Mouse (Mus musculus): ENCODE data around the gene Arf4. TPM values are rescaled to one million over a fixed set of nuclear protein-coding genes. Genes with fewer than 3 reads are reported as not detected.
A peak's percentile ranks its signal among the peaks of the same experiment; 100 is the strongest.

Arf4 gene
- 100 to 1,000 TPM; 107 to 114 (median 112) TPM for total RNA-seq (2022)

- peak; percentile 94 to 99 for DNase-seq (ENCODE audit: low spot score in 2 of 2)
Observed at GRCm38 (mm10) chr14:26637851-26638707, at the start of gene Arf4. Gene Arf4 (plus strand): TSS chr14:26638074.

- DNase-seq (ENCODE audit: low spot score in 2 of 2) = no peak
Observed at GRCm38 (mm10) chr14:26591353-26591752, 46.5 kb upstream of the Arf4 start.

GRCm38 (mm10) chr14:26593281-26593895 lies 44.5 kb upstream of the Arf4 start:
- no peak for DNase-seq (ENCODE audit: low spot score in 2 of 2)

- DNase-seq (ENCODE audit: low spot score in 2 of 2) = no peak
Observed at GRCm38 (mm10) chr14:26595167-26595566, 42.7 kb upstream of the Arf4 start.

GRCm38 (mm10) chr14:26595695-26596365 lies 42.0 kb upstream of the Arf4 start:
- DNase-seq (ENCODE audit: low spot score in 2 of 2) = no peak

GRCm38 (mm10) chr14:26605354-26605753 lies 32.5 kb upstream of the Arf4 start:
- no peak for DNase-seq (ENCODE audit: low spot score in 2 of 2)

GRCm38 (mm10) chr14:26609674-26610073 lies 28.2 kb upstream of the Arf4 start:
- DNase-seq (ENCODE audit: low spot score in 2 of 2) = no peak

- DNase-seq (ENCODE audit: low spot score in 2 of 2) = no peak
Observed at GRCm38 (mm10) chr14:26610689-26611088, 27.2 kb upstream of the Arf4 start.

GRCm38 (mm10) chr14:26625301-26625700 lies 12.6 kb upstream of the Arf4 start:
- DNase-seq (ENCODE audit: low spot score in 2 of 2) = no peak

- no peak for DNase-seq (ENCODE audit: low spot score in 2 of 2)
Observed at GRCm38 (mm10) chr14:26626605-26627140, 11.2 kb upstream of the Arf4 start.

GRCm38 (mm10) chr14:26637025-26637850 lies 636 bp upstream of the Arf4 start:
- DNase-seq (ENCODE audit: low spot score in 2 of 2) = peak; percentile 13 to 22

GRCm38 (mm10) chr14:26638708-26639084 lies 822 bp downstream of the Arf4 start:
- DNase-seq (ENCODE audit: low spot score in 2 of 2) = peak; percentile 24 to 28

- DNase-seq (ENCODE audit: low spot score in 2 of 2) = no peak
Observed at GRCm38 (mm10) chr14:26639251-26639650, 1.4 kb downstream of the Arf4 start.

GRCm38 (mm10) chr14:26639961-26640360 lies 2.1 kb downstream of the Arf4 start:
- DNase-seq (ENCODE audit: low spot score in 2 of 2) = no peak

- no peak for DNase-seq (ENCODE audit: low spot score in 2 of 2)
Observed at GRCm38 (mm10) chr14:26643006-26643624, 5.2 kb downstream of the Arf4 start.

- DNase-seq (ENCODE audit: low spot score in 2 of 2) = no peak
Observed at GRCm38 (mm10) chr14:26645989-26646650, 8.2 kb downstream of the Arf4 start.

- DNase-seq (ENCODE audit: low spot score in 2 of 2) = no peak
Observed at GRCm38 (mm10) chr14:26647811-26648210, 9.9 kb downstream of the Arf4 start.

GRCm38 (mm10) chr14:26651901-26652300 lies 14.0 kb downstream of the Arf4 start:
- DNase-seq (ENCODE audit: low spot score in 2 of 2) = no peak

GRCm38 (mm10) chr14:26658178-26658577 lies 20.3 kb downstream of the Arf4 start:
- no peak for DNase-seq (ENCODE audit: low spot score in 2 of 2)

- no peak for DNase-seq (ENCODE audit: low spot score in 2 of 2)
Observed at GRCm38 (mm10) chr14:26660233-26660632, 22.4 kb downstream of the Arf4 start.
